Comparison of ENCODE assay signal across 20 mouse cellular contexts in genomic region chr2:38705036-38705435, GRCm38 (mm10). TPM values are rescaled to one million over a fixed set of nuclear protein-coding genes. Genes with fewer than 3 reads are reported as not detected.
DNase-seq lines count a peak whose midpoint lies in the region; ATAC-seq lines count a peak whose summit lies in the region.
"Had no signal": no experiment of that assay in that cellular context is flagged by ENCODE, and none has a peak within 500 bp of the region (broad histone marks: within the 10 kb centered on the region; RNA-seq: fewer than 3 reads in every experiment).

No protein-coding gene starts in this region.

- no peak overlapping the region for H3K4me2 ChIP-seq in heart, embryonic 11.5 days
- H3K4me2 ChIP-seq: embryonic facial prominence, embryonic 13.5 days; embryonic facial prominence, embryonic 15.5 days; forebrain, embryonic 13.5 days had no signal

- peaks cover 80% of the 10 kb centered on the region for H3K27me3 ChIP-seq in heart, embryonic 11.5 days (ENCODE audit: control insufficient read depth, insufficient read depth, low read length)
- H3K27me3 ChIP-seq in embryonic facial prominence, embryonic 10.5 days (replicated peaks; ENCODE audit: low read depth, poor library complexity, severe bottlenecking): peaks cover 100% of the 10 kb centered on the region

- H3K4me1 ChIP-seq in heart, embryonic 11.5 days (ENCODE audit: control insufficient read depth, insufficient read depth, low read length): no peaks in the 10 kb centered on the region
- peaks cover 16% of the 10 kb centered on the region for H3K4me1 ChIP-seq in embryonic facial prominence, embryonic 10.5 days

- no peaks in the 10 kb centered on the region for H3K36me3 ChIP-seq in heart, embryonic 11.5 days (ENCODE audit: control insufficient read depth, insufficient read depth, low read length)
- no peaks in the 10 kb centered on the region for H3K36me3 ChIP-seq in embryonic facial prominence, embryonic 10.5 days (replicated peaks)
- H3K36me3 ChIP-seq: embryonic facial prominence, embryonic 13.5 days; embryonic facial prominence, embryonic 15.5 days; forebrain, embryonic 10.5 days had no signal

- H3K27ac ChIP-seq in heart, embryonic 11.5 days (ENCODE audit: low read depth, low read length): no peak overlapping the region
- no peak overlapping the region for H3K27ac ChIP-seq in embryonic facial prominence, embryonic 10.5 days (replicated peaks)
- H3K27ac ChIP-seq: embryonic facial prominence, embryonic 13.5 days; embryonic facial prominence, embryonic 15.5 days; forebrain, embryonic 10.5 days; forebrain, embryonic 13.5 days had no signal

- no peak overlapping the region for H3K4me3 ChIP-seq in heart, embryonic 11.5 days (ENCODE audit: low read depth, low read length)
- no peak overlapping the region for H3K4me3 ChIP-seq in embryonic facial prominence, embryonic 10.5 days
- H3K4me3 ChIP-seq: embryonic facial prominence, embryonic 13.5 days; embryonic facial prominence, embryonic 15.5 days; erythroblast, embryonic 14.5 days; forebrain, embryonic 10.5 days; forebrain, embryonic 13.5 days; gastrocnemius, adult 2 months had no signal

- H3K9me3 ChIP-seq in heart, embryonic 11.5 days (replicated peaks; ENCODE audit: control insufficient read depth, low read length): no peaks in the 10 kb centered on the region
- no peaks in the 10 kb centered on the region for H3K9me3 ChIP-seq in embryonic facial prominence, embryonic 10.5 days
- H3K9me3 ChIP-seq: embryonic facial prominence, embryonic 13.5 days; embryonic facial prominence, embryonic 15.5 days; forebrain, embryonic 10.5 days; forebrain, embryonic 13.5 days had no signal

- no peak overlapping the region for H3K9ac ChIP-seq in heart, embryonic 11.5 days (ENCODE audit: low read depth, low read length)
- H3K9ac ChIP-seq: embryonic facial prominence, embryonic 13.5 days; embryonic facial prominence, embryonic 15.5 days; forebrain, embryonic 13.5 days had no signal

- no peak for ATAC-seq in heart, embryonic 11.5 days (replicated peaks; ENCODE audit: insufficient number of reproducible peaks, low FRiP score, low TSS enrichment)
- ATAC-seq: forebrain, embryonic 13.5 days; forebrain, embryonic 16.5 days had no signal

- 62% methylated on average over 4 of the region's 4 CpGs for WGBS in heart, embryonic 11.5 days (ENCODE audit: insufficient replicate concordance)
- WGBS in embryonic facial prominence, embryonic 10.5 days: 77% methylated on average over 4 of the region's 4 CpGs

- DNase-seq in adrenal gland, adult 2 months: peak; percentile 84
- no peak for DNase-seq in adrenal gland, postnatal 25 days
- peak; percentile 85 for DNase-seq in adrenal gland, adult 8-10 months
- DNase-seq in adrenal gland, postnatal 10 days: peak; percentile 77
- DNase-seq in adrenal gland, postnatal 36 days: peak; percentile 64 to 72
- no peak for DNase-seq in embryonic facial prominence, embryonic 10.5 days (ENCODE audit: low spot score)
- DNase-seq: cerebellum, adult 11 months; cerebellum, adult 18-20 months; cerebellum, adult 8-10 months; cerebellum, adult 9-11 months; cerebellum, postnatal 14 days; gastrocnemius, adult 2 months had no signal

RNA-seq across cellular contexts. Expression of gene Nr5a1, which starts 9.3 kb away (rescaled TPM):
- 100 to 1,000 TPM; 302 to 765 TPM for total RNA-seq in adrenal gland, adult 2 months (2021)
- polyA plus RNA-seq in adrenal gland, adult 2 months (2012; rRNA removed): 836 and 1,436 TPM in 2 replicates
- 642 and 788 TPM in 2 replicates for total RNA-seq in adrenal gland, postnatal 25 days (2021)
- 100 to 1,000 TPM; 272 to 809 (median 569) TPM for total RNA-seq in adrenal gland, adult 8-10 months (2022)
- 100 to 1,000 TPM; 221 to 331 TPM for total RNA-seq in adrenal gland, postnatal 10 days (2021)
- 100 to 1,000 TPM; 529 to 721 TPM for total RNA-seq in adrenal gland, postnatal 36 days (2021)
- polyA plus RNA-seq in heart, embryonic 11.5 days (2014; fragmentation: Nextera tagmentation; extraction: Ambion mirVana): not detected in 2 replicates
- polyA plus RNA-seq in embryonic facial prominence, embryonic 10.5 days (2016; fragmentation: Nextera tagmentation; extraction: Ambion mirVana): 0.34 and 0.97 TPM in 2 replicates
- total RNA-seq: gastrocnemius, adult 2 months; MEL had no signal
- polyA plus RNA-seq: erythroblast, embryonic 14.5 days had no signal

Comparison
In these comparisons a context has a peak if more than half of its experiments do, and no peak if none do; other contexts are left out.
1. DNase-seq: peak in adrenal gland, adult 2 months (single experiment), adrenal gland, adult 8-10 months (single experiment), adrenal gland, postnatal 10 days (single experiment) and adrenal gland, postnatal 36 days (2 of 2); none in adrenal gland, postnatal 25 days (single experiment) and embryonic facial prominence, embryonic 10.5 days (single experiment).